Mouse (Mus musculus) liver, embryonic 14.5 days (tissue): Measurements from ENCODE around the gene Dido1.

ENCODE experiments used
- CTCF ChIP-seq: IDR thresholded peaks from 2 replicates; pipeline ENCODE4 v1.5.1; 2016; ENCODE audit warnings: antibody characterized with exemption, low read depth, control low read depth
- EP300 ChIP-seq: IDR thresholded peaks from 2 replicates; pipeline ENCODE4 v1.6.1; 2016; ENCODE audit warnings: antibody characterized with exemption, low read depth

GRCm38 (mm10) chr2:180702701-180703149 lies 7.1 kb downstream of the Dido1 start:
- TF ChIP-seq CTCF (peak; percentile 33), EP300 (no peak)
